Mouse (Mus musculus) splenic B cell, adult 2 months (primary cell): ENCODE data around the gene Upf3a.
"Not testable (repeated sequence)": the region's sequence is repeated elsewhere in the genome, so short reads cannot be mapped to it uniquely, and the experiment has no call there.

Experiments used
- DNase-seq: peaks from one replicate; pipeline ENCODE4 v3.0.0-alpha.2; 2011; ENCODE audit warnings: low read depth, low spot score
- H3K27me3 ChIP-seq: 2 replicates; pipeline ENCODE4 v1.6.1; 2012; ENCODE audit warnings: mild to moderate bottlenecking, low read length, moderate library complexity, mixed read lengths; ENCODE audit not compliant: control insufficient read depth, poor library complexity, insufficient read depth, severe bottlenecking
- H3K36me3 ChIP-seq: 2 replicates; pipeline ENCODE4 v1.6.1; 2012; ENCODE audit warnings: mild to moderate bottlenecking, low read length, moderate library complexity, mixed read lengths; ENCODE audit not compliant: control insufficient read depth, poor library complexity, insufficient read depth, severe bottlenecking

The Upf3a gene

GRCm38 (mm10) chr8:13793097-13793745 lies 7.8 kb downstream of the Upf3a start:
- peaks cover 15% of the 10 kb centered on the region for H3K36me3 ChIP-seq
- H3K27me3 ChIP-seq = no peaks in the 10 kb centered on the region
- DNase-seq = no peak

- Histone ChIP-seq H3K36me3 (peaks cover 15% of the 10 kb centered on the region), H3K27me3 (no peaks in the 10 kb centered on the region)
- DNase-seq = no peak
Observed at GRCm38 (mm10) chr8:13793746-13794101, 8.3 kb downstream of the Upf3a start.

DNA sequence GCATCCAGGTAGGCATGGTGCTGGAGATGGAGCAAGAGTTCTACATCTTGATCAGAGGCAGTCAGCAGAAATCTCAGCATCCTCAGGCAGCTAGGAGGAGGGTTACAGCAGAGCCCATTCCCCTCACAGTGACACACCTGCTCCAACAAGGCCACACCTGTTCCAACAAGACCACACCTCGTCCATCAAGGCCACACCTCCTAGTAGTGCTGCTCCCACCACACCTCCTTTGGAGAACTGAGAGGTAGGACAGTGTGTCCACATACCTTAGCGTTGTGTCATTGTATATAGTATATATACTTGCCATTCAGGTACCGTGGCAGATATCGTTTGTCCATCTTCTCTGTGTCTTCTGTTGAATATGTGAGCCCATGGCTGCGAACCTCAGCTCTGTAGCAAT lies 12.3 kb downstream of the Upf3a start:
- no peaks in the 10 kb centered on the region for H3K27me3 ChIP-seq
- peaks cover 15% of the 10 kb centered on the region for H3K36me3 ChIP-seq
- DNase-seq = no peak

- peaks cover 12% of the 10 kb centered on the region for H3K36me3 ChIP-seq
- no peaks in the 10 kb centered on the region for H3K27me3 ChIP-seq
- DNase-seq = no peak
Observed at GRCm38 (mm10) chr8:13799566-13799965, 14.2 kb downstream of the Upf3a start.

GRCm38 (mm10) chr8:13828598-13829172 lies 43.3 kb downstream of the Upf3a start:
- DNase-seq = no peak
- H3K36me3 ChIP-seq = no peaks in the 10 kb centered on the region
- H3K27me3 ChIP-seq = no peaks in the 10 kb centered on the region

DNA sequence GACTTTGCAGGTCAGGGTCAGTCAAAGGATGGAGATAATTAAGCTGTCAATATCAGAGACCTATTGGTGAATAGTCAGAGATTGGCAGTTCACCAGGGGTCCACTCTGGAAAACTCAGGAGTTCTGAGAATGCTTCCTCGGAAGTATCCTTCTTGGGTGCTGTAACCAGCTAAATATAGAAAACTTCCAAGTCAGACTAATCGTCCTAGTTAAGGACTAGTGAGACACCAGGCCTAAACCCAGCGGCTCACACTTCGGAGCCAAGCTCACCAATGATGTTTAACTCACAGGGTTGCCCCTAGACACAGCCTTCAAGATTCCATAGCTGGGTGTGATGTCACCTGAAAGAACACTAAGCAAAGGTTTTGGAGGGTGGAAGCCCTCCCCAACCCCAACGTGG lies 52.9 kb downstream of the Upf3a start, which contains the start of gene AF366264:
TSS of gene AF366264 (minus strand) at position 101 of the 400 bp plus-strand sequence.
- not testable (repeated sequence) for DNase-seq, H3K27me3 ChIP-seq, H3K36me3 ChIP-seq

GRCm38 (mm10) chr8:13843286-13843685 lies 57.9 kb downstream of the Upf3a start:
- H3K36me3 ChIP-seq, H3K27me3 ChIP-seq, DNase-seq: not testable (repeated sequence)
